Mouse (Mus musculus): ENCODE results near the gene Phldb2.

Phldb2 gene

DNA sequence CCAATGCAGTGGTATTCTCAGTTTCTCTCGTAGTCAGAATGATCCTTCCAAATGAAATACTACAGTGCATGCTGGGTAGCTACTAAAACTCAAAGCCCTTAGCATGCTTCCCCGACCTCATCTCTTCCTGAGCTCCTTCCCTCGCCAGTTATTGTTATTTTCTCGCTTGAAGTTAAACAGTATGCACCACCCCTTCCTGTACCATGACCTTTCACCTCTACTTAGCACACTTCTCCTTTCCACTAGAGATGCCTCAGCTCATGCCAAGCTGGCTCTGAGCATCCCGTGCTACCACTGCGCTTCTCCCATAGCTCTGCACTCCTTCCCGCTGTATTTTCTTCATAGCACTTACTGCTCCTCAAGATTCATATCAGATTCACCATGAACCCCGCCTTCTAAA is 215.5 kb downstream of the Phldb2 start:
- DNase-seq (ENCODE audit: low read depth, low spot score) = no peak

DNA sequence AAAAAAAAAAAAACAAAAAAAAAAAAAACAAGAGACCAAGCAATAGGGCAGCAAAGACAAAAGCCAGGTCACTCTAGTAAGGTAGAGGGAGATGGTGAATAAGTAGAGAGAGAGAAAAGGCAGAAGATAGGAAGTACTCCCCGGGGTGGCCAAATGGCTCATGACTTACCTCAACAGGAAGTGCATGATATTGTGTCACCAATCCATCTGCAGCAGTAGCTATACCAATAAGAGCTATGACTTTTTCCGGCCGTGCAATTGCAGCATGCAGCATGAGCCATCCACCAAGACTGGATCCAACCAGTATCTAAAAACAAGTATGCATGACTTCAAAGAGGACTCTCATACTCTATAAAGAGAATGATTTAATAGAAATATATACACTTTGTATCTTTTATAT is 216.7 kb downstream of the Phldb2 start:
- DNase-seq (ENCODE audit: low read depth, low spot score) = no peak

DNA sequence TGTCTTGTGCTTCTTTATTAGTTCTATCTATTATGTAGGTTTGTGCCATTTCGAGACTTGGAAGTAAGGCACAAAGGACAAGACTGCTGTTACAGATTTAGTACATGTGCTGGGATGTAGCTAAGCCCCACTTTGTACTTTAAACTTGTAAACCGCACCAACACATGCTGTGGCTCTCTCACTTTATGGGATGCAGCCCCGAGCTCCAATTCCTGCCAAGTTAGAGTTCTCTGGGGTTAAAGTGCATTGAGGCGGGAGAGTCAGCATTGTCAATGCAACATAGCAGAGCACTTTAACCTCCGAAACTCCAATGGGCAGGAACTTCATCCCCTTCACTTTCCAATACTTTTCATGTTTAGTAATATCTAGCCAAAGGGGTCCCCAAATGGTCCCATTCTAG is 224.2 kb downstream of the Phldb2 start:
- no peak for DNase-seq (ENCODE audit: low read depth, low spot score)

GRCm38 (mm10) chr16:45724742-45725102 is 228.7 kb downstream of the Phldb2 start:
- DNase-seq (ENCODE audit: low read depth, low spot score) = no peak

DNA sequence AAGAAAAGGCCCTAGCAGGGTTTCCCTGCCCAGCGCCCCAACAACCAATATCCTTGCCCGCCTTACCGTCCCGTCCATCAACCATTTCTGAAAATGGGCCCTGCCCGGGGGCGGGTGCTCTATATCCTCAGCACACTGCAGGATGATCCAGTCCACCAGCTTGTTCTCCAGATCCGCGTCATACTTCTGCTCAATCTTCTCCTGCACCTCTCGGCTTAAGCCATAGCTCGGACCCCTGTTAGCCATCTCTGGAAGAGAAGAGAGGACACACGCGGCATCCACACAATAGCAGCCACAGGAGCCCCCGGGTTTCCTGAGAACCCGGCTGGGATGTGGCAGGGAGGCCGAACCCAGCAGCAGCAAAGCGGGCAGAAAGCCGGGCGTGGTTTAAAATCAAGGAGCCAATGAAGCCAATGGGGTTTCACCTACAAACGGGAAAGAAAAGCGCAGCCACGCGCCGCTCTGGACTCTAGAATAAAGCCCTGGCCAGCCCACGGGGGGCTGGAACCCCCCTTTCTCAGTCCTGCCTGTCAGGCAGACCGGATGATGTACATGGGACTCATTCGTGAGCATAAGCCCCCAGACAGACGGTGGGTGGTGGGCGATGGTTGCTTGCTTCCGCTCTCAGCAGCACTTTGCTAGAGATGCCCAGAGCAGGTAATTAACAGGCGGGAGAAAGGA is 229.2 kb downstream of the Phldb2 start, which contains the start of gene Tagln3:
Gene Tagln3, minus strand, starts transcription at position 548 of the 681 bp plus-strand sequence.
- no peak for DNase-seq (ENCODE audit: low read depth, low spot score)

- no peak for DNase-seq (ENCODE audit: low read depth, low spot score)
Measured at GRCm38 (mm10) chr16:45723172-45723901, 230.1 kb downstream of the Phldb2 start.

DNA sequence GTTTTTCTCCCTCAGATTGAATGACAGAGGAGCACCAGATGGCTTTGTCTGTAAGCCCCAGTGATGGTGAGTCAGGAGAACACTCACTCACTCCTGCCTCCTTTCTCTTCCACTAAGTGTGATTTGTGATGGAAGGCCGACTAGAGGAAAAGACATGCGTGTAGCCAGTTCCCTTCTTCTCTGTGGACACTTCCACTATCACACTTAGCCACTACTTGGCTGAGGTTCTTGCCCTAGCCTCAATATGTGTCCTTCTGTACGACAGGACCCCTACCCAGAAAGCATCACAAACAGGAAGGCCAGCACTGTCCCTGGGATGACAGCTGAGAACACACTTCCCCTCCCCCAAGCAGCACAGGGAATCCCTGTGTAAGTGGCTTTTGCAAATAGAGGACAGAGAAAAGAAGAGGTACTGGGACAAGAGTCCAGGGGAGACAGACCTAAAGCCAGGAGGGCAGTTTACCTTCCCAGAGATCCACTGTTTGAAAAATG is 230.9 kb downstream of the Phldb2 start:
- DNase-seq (ENCODE audit: low read depth, low spot score) = no peak

DNA sequence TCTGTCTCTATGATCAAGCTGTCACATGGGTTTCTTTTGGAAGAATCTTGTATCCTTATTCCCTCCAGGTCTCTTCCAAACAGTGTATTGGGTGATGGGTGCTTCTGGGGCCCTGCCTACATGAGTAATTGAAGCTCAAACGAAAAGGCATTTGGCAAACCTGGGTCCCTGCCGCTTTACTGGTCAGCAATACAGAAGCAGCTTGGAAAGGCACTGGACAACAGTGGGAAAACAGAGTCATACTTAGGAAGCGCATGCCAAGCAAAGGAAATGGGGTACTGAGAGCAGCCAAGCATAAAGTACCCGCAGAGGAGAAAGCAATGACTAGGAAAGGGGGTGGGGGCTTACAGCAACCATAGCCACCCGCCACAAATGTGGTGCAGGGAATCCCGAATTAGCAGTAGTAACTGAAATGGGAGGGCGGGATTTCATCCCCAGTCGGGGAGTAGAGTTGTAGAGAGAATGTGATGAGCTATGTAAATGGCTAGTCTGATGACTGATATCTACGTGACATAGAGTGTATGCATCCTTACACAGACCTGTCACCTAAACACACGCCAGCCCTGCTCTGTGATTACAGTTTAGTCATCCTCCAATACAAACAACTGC is 233.3 kb downstream of the Phldb2 start:
- DNase-seq (ENCODE audit: low read depth, low spot score) = no peak

DNA sequence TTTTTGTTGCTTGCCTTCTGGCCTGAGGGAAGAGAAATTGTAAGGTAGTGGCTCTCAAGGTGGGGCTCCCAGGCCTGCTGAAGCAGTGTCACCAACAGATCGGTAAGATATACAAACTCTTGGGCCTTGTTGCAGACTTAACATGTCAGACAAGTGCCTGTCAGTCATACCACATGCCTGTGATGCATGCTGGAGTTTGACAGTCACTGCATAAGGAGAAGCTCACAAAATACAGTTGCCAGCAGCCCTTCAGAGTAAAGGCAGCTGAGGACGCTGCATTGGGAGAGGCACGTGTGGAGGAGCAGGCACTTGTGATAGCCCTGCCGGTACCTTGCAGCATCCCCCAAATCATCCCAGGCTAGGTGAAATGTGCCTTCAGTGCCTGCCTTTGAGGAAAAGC is 235.1 kb downstream of the Phldb2 start:
- no peak for DNase-seq (ENCODE audit: low read depth, low spot score)

GRCm38 (mm10) chr16:45714489-45715150 is 238.8 kb downstream of the Phldb2 start:
- DNase-seq (ENCODE audit: low read depth, low spot score) = no peak

- DNase-seq (ENCODE audit: low read depth, low spot score) = no peak
Measured at GRCm38 (mm10) chr16:45713878-45714277, 239.5 kb downstream of the Phldb2 start.

DNA sequence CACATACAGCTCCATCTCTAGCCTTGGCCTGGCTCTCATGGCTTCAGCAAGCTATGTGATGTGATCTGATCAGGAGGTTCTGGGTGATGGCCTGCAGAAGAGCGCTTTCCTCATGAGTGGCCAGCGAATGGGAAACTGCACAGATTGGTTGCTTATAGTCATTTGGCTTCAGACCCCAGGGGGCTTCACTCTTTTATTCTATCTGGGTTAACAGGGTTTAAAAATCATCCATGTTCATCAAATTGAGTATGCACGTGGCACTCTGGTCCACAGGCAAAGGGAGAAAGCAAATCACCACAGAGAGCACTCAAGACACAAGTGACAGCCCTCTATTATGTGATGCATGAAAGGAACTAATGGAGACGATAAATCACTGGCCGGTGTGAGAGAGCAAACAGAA is 240.1 kb downstream of the Phldb2 start:
- DNase-seq (ENCODE audit: low read depth, low spot score) = no peak

- peak; percentile 43 for DNase-seq (ENCODE audit: low read depth, low spot score)
Measured at GRCm38 (mm10) chr16:45711263-45711662, 242.1 kb downstream of the Phldb2 start.

- no peak for DNase-seq (ENCODE audit: low read depth, low spot score)
Measured at GRCm38 (mm10) chr16:45699301-45699700, 254.1 kb downstream of the Phldb2 start.

DNA sequence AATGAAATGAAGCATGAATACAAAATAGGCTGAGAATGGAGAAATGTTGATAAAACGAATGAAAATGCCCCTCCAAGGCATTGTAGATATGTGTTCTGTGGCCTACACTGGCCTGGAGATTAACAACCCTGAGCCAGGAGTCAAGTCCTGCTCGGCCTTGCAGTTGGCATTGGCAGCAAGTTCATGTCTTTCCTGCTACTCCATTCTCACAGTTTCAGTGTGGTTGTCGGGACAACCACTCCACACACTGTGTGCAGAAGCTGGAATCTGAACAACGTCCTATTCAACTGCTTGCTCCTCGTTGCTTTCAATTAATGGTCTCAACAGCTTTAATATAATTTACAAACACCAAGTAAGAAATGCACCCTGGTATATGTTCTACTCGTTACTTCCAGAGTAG is 255.4 kb downstream of the Phldb2 start:
- no peak for DNase-seq (ENCODE audit: low read depth, low spot score)

All from 3T3-L1 (cell line).